Mouse (Mus musculus): ENCODE results near the gene Bpifb5. TPM values are rescaled to one million over a fixed set of nuclear protein-coding genes. Genes with fewer than 3 reads are reported as not detected.
"Not testable (repeated sequence)": the region's sequence is repeated elsewhere in the genome, so short reads cannot be mapped to it uniquely, and the experiment has no call there.

Gene Bpifb5
- polyA plus RNA-seq, 1 experiment from 2014 or later = 0.26 TPM

DNA sequence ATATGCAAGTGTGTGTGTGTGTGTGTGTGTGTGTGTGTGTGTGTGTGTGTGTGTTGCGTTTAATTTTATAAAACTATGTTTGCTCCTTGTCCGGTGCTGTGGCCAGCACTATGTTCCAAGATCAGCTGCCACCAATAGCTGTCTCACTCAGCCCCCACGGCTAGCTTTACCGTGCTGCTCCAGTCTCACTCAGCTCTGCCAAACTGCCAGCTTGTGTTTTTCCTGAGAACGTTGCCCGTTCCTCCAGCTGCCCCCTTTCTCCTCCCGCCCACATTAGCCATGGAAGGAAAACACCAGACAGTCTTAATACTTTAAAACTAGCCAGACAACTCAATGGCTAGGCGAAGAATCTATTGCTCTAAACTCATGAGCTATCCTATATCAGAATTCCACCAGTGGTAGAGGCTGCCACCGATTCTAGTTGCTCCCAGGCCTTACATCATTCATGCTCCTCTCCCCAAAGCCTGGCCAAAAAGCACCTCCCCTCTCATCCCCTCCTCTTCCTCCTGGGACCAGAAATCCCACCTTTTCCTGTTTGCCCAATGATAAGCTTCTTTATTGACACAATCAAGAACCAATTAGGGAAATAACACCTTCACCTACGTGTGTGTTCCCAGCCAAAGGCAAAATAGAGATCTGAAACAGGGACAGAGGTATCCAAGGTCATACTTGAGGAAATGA, 20.0 kb downstream of the Bpifb5 start:
- ATAC-seq (ENCODE audit: low FRiP score) = no peak
- Histone ChIP-seq H3K4me2 (no peak overlapping the region), H3K36me3 (no peaks in the 10 kb centered on the region), H3K4me1 (replicated peaks) (no peaks in the 10 kb centered on the region), H3K27ac (no peak overlapping the region), H3K4me3 (no peak overlapping the region), H3K27me3 (no peaks in the 10 kb centered on the region), H3K9me3 (no peaks in the 10 kb centered on the region), H3K9ac (no peak overlapping the region)
- WGBS = 92% methylated on average over 10 of the region's 10 CpGs

DNA sequence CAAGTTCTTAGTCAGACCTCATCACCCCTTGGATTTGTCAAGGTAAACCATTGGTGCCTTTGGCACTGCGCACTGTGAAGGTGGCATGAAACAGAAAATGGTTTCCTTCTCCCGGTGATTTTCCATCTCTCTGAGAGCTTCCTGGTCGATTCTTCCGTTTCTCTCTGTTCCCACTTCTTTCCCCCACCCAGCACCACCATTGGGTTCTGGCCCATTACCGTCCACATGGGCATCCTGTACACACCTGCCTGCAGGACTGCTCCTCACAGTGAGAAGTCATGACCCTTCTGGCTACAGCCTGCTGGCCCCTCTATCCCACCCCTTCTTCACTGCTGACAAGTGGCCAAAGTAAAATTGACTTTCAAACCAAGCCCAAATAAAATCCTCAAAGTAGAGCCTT, 21.8 kb downstream of the Bpifb5 start:
- no peak for ATAC-seq (ENCODE audit: low FRiP score)

DNA sequence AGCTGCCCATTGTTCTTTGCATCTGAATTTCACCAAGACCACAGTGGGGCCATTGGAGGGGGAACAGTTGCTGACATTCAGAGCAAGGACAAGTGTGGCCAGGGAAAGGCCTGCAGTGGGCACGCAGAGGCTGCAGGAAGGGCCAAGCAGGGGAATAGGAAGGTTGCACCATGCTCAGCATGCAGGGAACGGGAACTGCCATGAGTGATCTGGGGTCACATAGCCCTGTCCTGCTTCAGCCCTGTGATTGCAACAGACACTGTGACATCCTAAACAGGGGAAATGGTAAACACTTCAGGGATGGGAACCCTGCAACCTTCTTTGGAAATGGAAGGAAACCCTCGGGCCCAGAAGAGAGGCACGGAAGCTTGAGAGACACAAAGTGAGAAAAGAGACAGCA, 31.7 kb downstream of the Bpifb5 start:
- H3K27ac ChIP-seq; ATAC-seq (ENCODE audit: low FRiP score); H3K4me3 ChIP-seq; H3K9ac ChIP-seq; H3K9me3 ChIP-seq; H3K4me2 ChIP-seq; H3K27me3 ChIP-seq; H3K36me3 ChIP-seq; H3K4me1 ChIP-seq (replicated peaks): not testable (repeated sequence)
- WGBS = 92% methylated on average over 2 of the region's 4 CpGs

More for the DNA sequence above, 21.8 kb downstream of the Bpifb5 start:
- Histone ChIP-seq H3K9me3 (no peaks in the 10 kb centered on the region), H3K4me2 (no peak overlapping the region), H3K9ac (no peak overlapping the region), H3K27me3 (no peaks in the 10 kb centered on the region), H3K36me3 (no peaks in the 10 kb centered on the region), H3K4me3 (no peak overlapping the region), H3K4me1 (replicated peaks) (no peaks in the 10 kb centered on the region), H3K27ac (no peak overlapping the region)
- 97% methylated on average over 5 of the region's 5 CpGs for WGBS

DNA sequence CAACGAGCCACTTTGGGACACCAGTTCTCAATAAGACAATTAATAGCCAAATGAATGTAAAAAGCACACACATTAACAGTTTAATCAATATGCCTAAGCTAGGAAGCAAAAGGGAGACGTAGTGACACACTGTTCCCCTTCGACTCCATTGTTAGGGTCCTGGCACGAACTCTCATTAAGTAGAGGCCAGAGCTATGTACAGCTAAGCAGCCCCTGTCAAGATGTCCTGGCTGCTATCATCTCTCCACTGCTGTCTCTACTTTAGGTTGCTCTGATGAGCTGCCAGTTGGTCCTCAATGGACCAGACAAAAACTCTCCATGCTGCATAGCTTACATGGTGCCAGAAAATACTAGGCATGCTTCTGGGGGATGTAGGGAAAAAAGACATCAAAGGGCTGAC, 32.2 kb downstream of the Bpifb5 start:
- H3K27me3 ChIP-seq = no peaks in the 10 kb centered on the region
- 81% methylated on average over 4 of the region's 4 CpGs for WGBS
- no peaks in the 10 kb centered on the region for H3K4me1 ChIP-seq (replicated peaks)
- H3K9me3 ChIP-seq = no peaks in the 10 kb centered on the region
- H3K27ac ChIP-seq = no peak overlapping the region
- no peak for ATAC-seq (ENCODE audit: low FRiP score)
- no peak overlapping the region for H3K4me3 ChIP-seq
- no peak overlapping the region for H3K9ac ChIP-seq
- no peaks in the 10 kb centered on the region for H3K36me3 ChIP-seq
- H3K4me2 ChIP-seq = no peak overlapping the region

DNA sequence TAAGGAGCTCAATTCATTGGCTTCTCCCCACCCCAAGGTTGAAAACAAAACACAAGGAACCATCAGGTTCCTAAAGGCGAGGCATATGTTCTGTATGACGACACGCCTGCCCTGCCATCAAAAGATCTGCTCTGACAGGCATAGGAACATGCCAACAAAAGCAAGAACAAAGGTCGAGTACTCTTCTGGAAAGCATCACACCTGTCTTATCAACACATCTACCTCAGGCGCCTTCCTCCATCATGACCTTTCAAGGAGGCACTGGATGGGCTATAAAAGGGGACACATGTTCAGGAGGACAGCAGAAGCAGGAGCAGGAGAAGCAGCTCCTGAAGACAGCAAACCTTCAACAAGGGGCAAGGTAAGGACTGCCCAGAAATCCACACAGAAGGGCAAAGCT, 34.0 kb downstream of the Bpifb5 start, which contains the start of gene Bpifb9a:
Bpifb9a (plus strand) TSS at position 301 of the 400 bp plus-strand sequence.
- WGBS = 85% methylated on average over 5 of the region's 5 CpGs

DNA sequence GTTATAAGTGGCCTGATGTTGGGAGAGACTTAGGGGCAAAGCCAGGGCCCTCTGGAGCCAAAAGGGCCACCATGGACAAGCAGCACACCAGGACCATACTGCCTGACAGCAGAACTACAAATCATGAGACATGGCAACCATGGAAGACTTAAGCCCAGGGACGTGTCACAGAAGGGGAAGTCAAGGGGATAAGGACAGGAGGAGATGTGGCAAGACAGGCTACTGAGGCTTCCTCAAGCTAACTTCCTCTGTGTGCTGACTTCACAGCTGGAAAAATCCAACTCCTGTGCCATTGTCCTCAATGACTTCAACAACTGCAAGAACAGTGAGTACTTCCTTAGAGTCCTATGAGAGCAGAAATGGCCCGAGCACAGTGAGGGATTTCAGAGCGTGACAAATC, 40.9 kb downstream of the Bpifb5 start:
- not testable (repeated sequence) for H3K4me2 ChIP-seq; ATAC-seq (ENCODE audit: low FRiP score); H3K36me3 ChIP-seq; H3K9ac ChIP-seq; H3K4me3 ChIP-seq; H3K27ac ChIP-seq; H3K4me1 ChIP-seq (replicated peaks); H3K27me3 ChIP-seq; H3K9me3 ChIP-seq
- 76% methylated on average over 3 of the region's 3 CpGs for WGBS

More for the DNA sequence above, 34.0 kb downstream of the Bpifb5 start, which contains the start of gene Bpifb9a:
- not testable (repeated sequence) for H3K9ac ChIP-seq; ATAC-seq (ENCODE audit: low FRiP score); H3K9me3 ChIP-seq; H3K27ac ChIP-seq; H3K4me1 ChIP-seq (replicated peaks); H3K4me3 ChIP-seq; H3K4me2 ChIP-seq; H3K27me3 ChIP-seq; H3K36me3 ChIP-seq

Other genes starting within 250 kb of the Bpifb5 start
- gene Bpifa6, start 248.8 kb upstream of the Bpifb5 start, polyA plus RNA-seq (2015; fragmentation: Nextera tagmentation; extraction: Ambion mirVana) = not detected in 2 replicates
- not detected in 2 replicates for gene Bpifa2, start 215.5 kb upstream of the Bpifb5 start, polyA plus RNA-seq (2015; fragmentation: Nextera tagmentation; extraction: Ambion mirVana)
- not detected in 2 replicates for gene Bpifa3, start 93.4 kb upstream of the Bpifb5 start, polyA plus RNA-seq (2015; fragmentation: Nextera tagmentation; extraction: Ambion mirVana)
- gene Bpifa1, start 80.9 kb upstream of the Bpifb5 start, polyA plus RNA-seq (2015; fragmentation: Nextera tagmentation; extraction: Ambion mirVana) = not detected in 2 replicates
- gene Bpifa5, start 61.1 kb upstream of the Bpifb5 start, polyA plus RNA-seq (2015; fragmentation: Nextera tagmentation; extraction: Ambion mirVana) = not detected in 2 replicates
- 0.27 TPM in 1 of 2 replicates, not detected in the other for gene Bpifb1, start 32.9 kb upstream of the Bpifb5 start, polyA plus RNA-seq (2015; fragmentation: Nextera tagmentation; extraction: Ambion mirVana)
- gene Bpifb9a, start 34.1 kb downstream of the Bpifb5 start, polyA plus RNA-seq (2015; fragmentation: Nextera tagmentation; extraction: Ambion mirVana) = not detected in 2 replicates
- not detected in 2 replicates for gene Bpifb9b, start 83.5 kb downstream of the Bpifb5 start, polyA plus RNA-seq (2015; fragmentation: Nextera tagmentation; extraction: Ambion mirVana)
- 16.0 and 16.1 TPM in 2 replicates for gene Cdk5rap1, start 149.3 kb downstream of the Bpifb5 start, polyA plus RNA-seq (2015; fragmentation: Nextera tagmentation; extraction: Ambion mirVana)
- 7.4 and 7.6 TPM in 2 replicates for gene Snta1, start 184.4 kb downstream of the Bpifb5 start, polyA plus RNA-seq (2015; fragmentation: Nextera tagmentation; extraction: Ambion mirVana)
- gene Cbfa2t2, start 212.7 kb downstream of the Bpifb5 start, polyA plus RNA-seq (2015; fragmentation: Nextera tagmentation; extraction: Ambion mirVana) = 56.1 and 58.7 TPM in 2 replicates

Data from hindbrain, embryonic 13.5 days (tissue).